Mouse (Mus musculus) C2C12 (cell line): ENCODE measurements around the gene Gas2l2. TPM values are rescaled to one million over a fixed set of nuclear protein-coding genes. Genes with fewer than 3 reads are reported as not detected.

Experiments used
- H3K27me3 ChIP-seq: one replicate; pipeline ENCODE4 v1.6.1; 2011; ENCODE audit not compliant: control insufficient read depth, insufficient read depth, insufficient read length
- H3K36me3 ChIP-seq: one replicate; pipeline ENCODE4 v1.6.1; 2011; ENCODE audit not compliant: control insufficient read depth, insufficient read depth
- H3K4me3 ChIP-seq: one replicate; pipeline ENCODE4 v1.5.1; 2011; ENCODE audit warnings: mild to moderate bottlenecking, control low read depth; ENCODE audit not compliant: poor library complexity, insufficient read depth, severe bottlenecking
- H3K79me2 ChIP-seq: one replicate; pipeline ENCODE4 v1.6.1; 2011; ENCODE audit not compliant: control insufficient read depth, insufficient read depth
- H3K79me3 ChIP-seq: one replicate; pipeline ENCODE4 v1.6.1; 2011; ENCODE audit warnings: low read depth, control low read depth
- H3ac ChIP-seq: one replicate; pipeline ENCODE3; 2011; ENCODE audit warnings: low read depth; ENCODE audit not compliant: control insufficient read depth, insufficient read length
- CEBPB ChIP-seq: IDR thresholded peaks from one replicate; pipeline ENCODE4 v1.6.1; 2011; ENCODE audit warnings: low read depth, mild to moderate bottlenecking, control low read depth, moderate library complexity
- CTCF ChIP-seq: IDR thresholded peaks from one replicate; pipeline ENCODE4 v1.5.1; 2011; ENCODE audit not compliant: control insufficient read depth, insufficient read depth, insufficient read length
- FOSL1 ChIP-seq: IDR thresholded peaks from one replicate; pipeline ENCODE4 v1.8.0; 2011; ENCODE audit warnings: mild to moderate bottlenecking, low read length; ENCODE audit not compliant: poor library complexity, insufficient read depth, severe bottlenecking
- MAX ChIP-seq: IDR thresholded peaks from one replicate; pipeline ENCODE4 v1.6.1; 2011; ENCODE audit warnings: mild to moderate bottlenecking, control low read depth
- MYOD1 ChIP-seq: IDR thresholded peaks from one replicate; pipeline ENCODE4 v1.6.1; 2011; ENCODE audit warnings: low read depth; ENCODE audit not compliant: control insufficient read depth, insufficient read length
- MYOG ChIP-seq: IDR thresholded peaks from one replicate; pipeline ENCODE4 v1.6.1; 2011; ENCODE audit not compliant: control insufficient read depth, insufficient read length; ENCODE audit errors: extremely low read depth
- USF1 ChIP-seq: IDR thresholded peaks from one replicate; pipeline ENCODE4 v1.6.1; 2011; ENCODE audit warnings: low read depth, mild to moderate bottlenecking, control low read depth, moderate library complexity
- polyA plus RNA-seq: library from polyadenylated mRNA; unstranded; fragments of >200 nt; fragmentation: generic; extraction: Trizol; gene quantifications from one replicate; pipeline ENCODE4 v1.2.1, GENCODE M21; 2012; ENCODE audit warnings: missing spikeins

Gas2l2 gene
- polyA plus RNA-seq, 1 experiment, result not detected

DNA sequence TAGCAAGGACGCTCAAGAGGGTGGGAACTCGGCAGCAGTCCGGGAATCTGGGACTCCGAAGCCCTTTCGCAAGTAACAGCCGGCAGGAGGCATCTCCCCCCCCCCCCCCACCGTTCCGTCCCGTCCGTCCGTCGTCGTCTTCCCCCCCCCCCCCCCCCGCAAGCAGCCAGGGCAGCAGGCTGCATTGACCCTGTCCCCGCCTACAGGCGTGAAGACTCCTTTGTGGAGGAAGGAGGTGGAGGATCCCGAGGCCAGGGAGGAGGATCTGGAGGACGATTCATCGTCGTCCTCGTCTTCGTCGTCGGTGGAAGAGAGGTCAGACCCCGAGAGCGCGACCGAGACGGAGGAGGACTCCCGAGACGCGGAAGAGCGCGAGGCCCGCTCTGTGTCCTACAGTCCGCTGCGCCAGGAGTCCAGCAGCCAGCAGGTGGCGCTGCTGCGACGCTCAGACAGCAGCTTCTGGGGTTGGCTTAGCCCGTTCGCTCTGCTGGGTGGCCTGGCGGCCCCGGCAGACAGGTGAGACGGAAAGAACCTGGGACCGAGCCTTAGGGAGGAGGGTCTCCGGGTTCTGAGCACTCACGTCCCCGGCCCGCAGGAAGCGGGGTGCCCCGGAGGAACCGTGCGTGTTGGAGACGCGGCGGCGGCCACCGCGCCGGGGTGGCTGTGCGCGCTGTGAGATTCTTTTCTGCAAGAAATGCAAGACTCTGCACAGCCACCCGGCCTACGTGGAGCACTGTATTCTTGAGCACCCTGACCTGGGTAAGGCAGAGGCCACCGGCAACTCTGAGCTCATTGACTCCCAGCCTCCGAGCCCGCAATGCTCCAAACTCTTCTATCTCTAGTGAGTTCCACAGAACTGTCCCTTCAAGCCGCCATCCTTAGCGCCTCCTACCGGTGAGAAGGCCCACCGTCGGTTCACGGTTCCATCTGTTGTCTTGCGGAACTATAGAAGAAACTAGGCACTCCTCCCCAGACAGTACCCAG lies 11.1 kb upstream of the Gas2l2 start:
- no peaks in the 10 kb centered on the region for H3K36me3 ChIP-seq
- TF ChIP-seq CTCF (peak; percentile 99), CEBPB (no peak)
- H3K79me2 ChIP-seq, result no peaks in the 10 kb centered on the region
- H3K27me3 ChIP-seq, result peaks cover 7% of the 10 kb centered on the region
- H3ac ChIP-seq, result peak overlapping the region; percentile 56
- H3K4me3 ChIP-seq, result no peak overlapping the region
- H3K79me3 ChIP-seq, result no peaks in the 10 kb centered on the region

DNA sequence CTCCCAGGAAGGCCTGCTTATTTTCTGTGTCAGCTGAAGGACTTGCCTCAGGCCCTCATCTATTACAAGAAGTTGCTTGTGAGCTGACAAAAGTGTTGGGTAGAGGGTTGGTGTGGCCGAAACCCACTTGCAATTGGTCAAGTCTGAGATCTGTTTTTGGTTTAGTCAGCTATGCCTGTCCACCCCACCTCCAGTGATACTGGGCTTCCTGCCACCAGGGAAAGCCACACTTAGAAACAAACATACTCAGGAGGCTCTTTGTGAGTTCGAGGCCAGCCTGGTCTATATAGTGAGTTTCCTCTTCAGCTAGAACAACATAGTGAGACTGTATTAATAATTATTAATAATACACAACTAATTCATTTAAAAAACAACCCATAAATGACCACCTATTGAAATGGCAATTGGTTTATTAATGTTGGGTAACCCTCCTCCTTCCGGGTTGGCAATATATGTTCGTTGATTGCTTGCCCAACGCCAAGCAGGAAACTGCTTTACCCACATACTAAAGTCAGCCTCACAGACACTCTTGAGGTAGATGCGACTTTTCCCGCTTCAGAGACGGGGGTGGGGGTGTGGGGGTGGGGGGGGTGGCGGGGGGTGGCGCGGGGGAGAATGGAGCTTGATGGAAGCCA lies 10.3 kb upstream of the Gas2l2 start:
- peaks cover 16% of the 10 kb centered on the region for H3K27me3 ChIP-seq
- TF ChIP-seq MYOG, result no peak
- no peak overlapping the region for H3ac ChIP-seq
- no peaks in the 10 kb centered on the region for H3K36me3 ChIP-seq
- H3K79me3 ChIP-seq, result no peaks in the 10 kb centered on the region
- no peaks in the 10 kb centered on the region for H3K79me2 ChIP-seq
- no peak overlapping the region for H3K4me3 ChIP-seq

DNA sequence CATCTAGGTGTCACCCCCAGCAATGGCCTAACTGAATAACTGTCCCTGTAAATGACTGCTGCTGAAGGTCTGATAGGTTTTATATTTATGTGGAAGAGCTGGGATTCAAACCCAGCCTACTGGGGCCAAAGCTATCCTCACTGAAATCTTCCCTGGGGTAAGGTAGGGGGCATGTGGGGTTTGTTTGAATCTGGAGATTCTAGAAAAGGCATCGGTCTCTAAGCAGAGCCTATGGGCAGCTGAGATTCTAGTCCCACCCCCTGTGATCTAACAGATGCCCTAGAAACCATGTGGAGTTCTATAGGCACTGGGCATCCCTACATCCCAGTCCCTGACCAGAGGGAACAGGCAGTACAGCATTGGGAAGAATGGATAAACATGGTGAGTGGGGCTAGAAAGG lies 8.1 kb upstream of the Gas2l2 start, which contains the start of gene 1700020L24Rik:
1700020L24Rik (plus strand) TSS at position 301 of the 400 bp plus-strand sequence.
- TF ChIP-seq USF1, result no peak
- no peak for TF ChIP-seq MYOD1

DNA sequence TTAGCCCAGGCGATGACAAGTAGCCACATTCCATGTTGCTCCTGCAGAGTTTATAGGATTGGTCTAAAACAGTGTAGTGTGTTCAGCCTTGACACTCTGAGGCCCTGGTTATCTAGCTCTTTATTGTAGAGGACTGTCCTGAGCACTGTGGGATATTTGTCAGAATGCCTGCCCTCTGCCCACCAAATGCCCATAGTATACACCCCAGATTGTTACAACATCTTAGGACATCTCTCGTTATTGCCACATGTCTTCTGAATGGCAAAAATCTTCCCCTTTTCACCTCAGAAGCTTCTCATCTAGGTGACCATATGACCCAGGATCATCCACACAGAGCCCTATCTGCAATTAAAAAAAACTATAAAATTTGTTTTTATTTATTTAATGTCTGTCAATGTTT lies 3.3 kb upstream of the Gas2l2 start:
- no peak overlapping the region for H3ac ChIP-seq
- H3K36me3 ChIP-seq, result no peaks in the 10 kb centered on the region
- H3K27me3 ChIP-seq, result peaks cover 46% of the 10 kb centered on the region
- no peaks in the 10 kb centered on the region for H3K79me2 ChIP-seq
- no peak overlapping the region for H3K4me3 ChIP-seq
- no peak for TF ChIP-seq USF1
- TF ChIP-seq MYOG, result no peak
- no peaks in the 10 kb centered on the region for H3K79me3 ChIP-seq

More for the DNA sequence above, 8.1 kb upstream of the Gas2l2 start, which contains the start of gene 1700020L24Rik:
- no peaks in the 10 kb centered on the region for H3K79me3 ChIP-seq
- no peak within 1 kb of the TSS for H3ac ChIP-seq
- no peaks in the 10 kb centered on the region for H3K36me3 ChIP-seq
- no peaks in the 10 kb centered on the region for H3K79me2 ChIP-seq
- H3K27me3 ChIP-seq, result peaks cover 16% of the 10 kb centered on the region
- H3K4me3 ChIP-seq, result no peak within 1 kb of the TSS

DNA sequence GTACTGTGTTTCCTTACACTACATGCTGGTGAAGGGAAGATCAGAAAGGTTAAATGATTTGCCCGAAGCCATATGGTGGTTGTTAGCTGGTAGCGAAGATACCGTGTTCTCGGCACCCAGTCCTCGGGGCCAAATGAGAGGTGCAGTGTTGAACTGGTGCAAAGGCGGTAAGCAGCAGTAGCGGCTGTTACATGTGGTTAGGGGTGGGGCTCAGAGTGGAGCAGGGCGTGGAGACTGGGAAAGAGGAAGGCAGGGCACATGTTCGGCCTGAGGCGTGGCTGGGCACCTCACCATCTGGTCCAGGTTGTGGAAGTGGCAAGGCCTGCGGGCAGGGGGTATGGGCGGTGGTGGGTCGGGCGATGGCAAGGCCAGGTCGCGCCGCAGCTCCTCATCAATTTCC lies 2.3 kb downstream of the Gas2l2 start:
- H3K4me3 ChIP-seq, result no peak overlapping the region

DNA sequence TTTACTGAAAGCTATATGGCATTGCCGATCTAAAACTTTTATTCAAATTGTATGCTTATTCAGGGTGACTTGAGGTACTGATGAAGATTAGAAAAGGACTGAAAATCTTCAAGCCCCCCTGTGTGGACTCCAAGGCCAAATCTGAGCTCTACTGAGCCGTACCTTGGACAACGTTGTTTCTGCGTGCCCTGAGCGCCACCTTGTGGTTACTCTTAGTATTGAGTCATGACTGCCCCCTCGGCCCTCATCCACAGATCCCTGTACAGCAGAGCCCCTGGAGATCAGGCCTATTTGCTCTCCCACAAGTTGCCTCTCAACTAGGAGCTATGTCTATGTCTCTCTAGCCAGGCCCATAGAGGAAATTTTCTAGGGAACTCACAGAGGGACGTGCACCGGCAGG lies 4.6 kb downstream of the Gas2l2 start:
- TF ChIP-seq CEBPB, result no peak
- TF ChIP-seq CTCF, result peak; percentile 66
- H3K79me3 ChIP-seq, result no peaks in the 10 kb centered on the region
- no peaks in the 10 kb centered on the region for H3K36me3 ChIP-seq
- no peak overlapping the region for H3K4me3 ChIP-seq
- no peaks in the 10 kb centered on the region for H3K79me2 ChIP-seq
- peaks cover 45% of the 10 kb centered on the region for H3K27me3 ChIP-seq
- no peak overlapping the region for H3ac ChIP-seq

More for the DNA sequence above, 2.3 kb downstream of the Gas2l2 start:
- Histone ChIP-seq H3ac (no peak overlapping the region), H3K79me2 (no peaks in the 10 kb centered on the region), H3K27me3 (peaks cover 54% of the 10 kb centered on the region), H3K36me3 (no peaks in the 10 kb centered on the region), H3K79me3 (no peaks in the 10 kb centered on the region)
- TF ChIP-seq CEBPB (no peak), MYOG (no peak), MYOD1 (no peak), CTCF (no peak), MAX (no peak), FOSL1 (no peak), USF1 (no peak)
